Mouse (Mus musculus) erythroid progenitor cell, adult 5-6 weeks (primary cell): ENCODE measurements around the gene Olfr739. TPM values are rescaled to one million over a fixed set of nuclear protein-coding genes. Genes with fewer than 3 reads are reported as not detected.

ENCODE experiments used
- ATAC-seq: replicated peaks from 2 replicates; pipeline ENCODE4 v1.8.0; 2016; ENCODE audit warnings: moderate number of reproducible peaks, mild to moderate bottlenecking, moderate TSS enrichment, inconsistent platforms; ENCODE audit not compliant: poor library complexity, low FRiP score, severe bottlenecking
- total RNA-seq, 2 experiments: library from RNA; stranded (forward) in 1 of 2; stranded (reverse) in 1 of 2; fragments of 150-400 nt in 1 of 2; fragments of 186-747, 209-891 nt in 1 of 2; gene quantifications; 2 replicates each; pipeline versions ENCODE4 v1.2.3 to v1.2.4; 2015 to 2017; ENCODE audit warnings: low replicate concordance in 2 of 2

Gene Olfr739
- not detected in 2 replicates for total RNA-seq (2015; ENCODE audit: low replicate concordance)
- total RNA-seq (2017; ENCODE audit: low replicate concordance) = not detected in 2 replicates

GRCm38 (mm10) chr14:50418326-50418725 is at the start of gene Olfr739:
Gene Olfr739, plus strand, starts transcription at chr14:50418626.
- no peak for ATAC-seq

DNA sequence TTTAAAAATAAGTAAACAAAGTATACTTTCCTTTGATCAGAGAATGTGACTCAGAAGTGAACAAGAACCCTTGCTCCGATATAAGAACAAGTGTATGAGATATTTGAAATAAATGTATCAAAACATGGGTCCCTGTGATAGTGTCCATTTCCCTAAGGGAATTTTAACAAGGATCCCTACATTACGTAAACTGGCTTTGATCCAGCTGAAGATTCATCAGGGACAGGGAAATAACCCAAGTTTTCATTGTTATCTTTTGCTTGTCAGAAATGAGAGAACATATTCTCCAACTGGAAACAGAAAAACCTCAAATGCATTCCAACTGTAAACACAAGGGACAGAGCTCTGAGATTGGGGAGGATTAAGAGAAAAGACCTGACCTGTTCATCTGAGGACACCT is 37.6 kb upstream of the Olfr739 start, which contains the start of gene Olfr736:
Gene Olfr736, plus strand, starts transcription at position 301 of the 400 bp plus-strand sequence.
- no peak for ATAC-seq

- ATAC-seq = no peak
These were observed 11.2 kb upstream of the Olfr739 start, which contains the start of gene Olfr738 for GRCm38 (mm10) chr14:50407268-50407667. Gene Olfr738, plus strand, starts transcription at chr14:50407568.

DNA sequence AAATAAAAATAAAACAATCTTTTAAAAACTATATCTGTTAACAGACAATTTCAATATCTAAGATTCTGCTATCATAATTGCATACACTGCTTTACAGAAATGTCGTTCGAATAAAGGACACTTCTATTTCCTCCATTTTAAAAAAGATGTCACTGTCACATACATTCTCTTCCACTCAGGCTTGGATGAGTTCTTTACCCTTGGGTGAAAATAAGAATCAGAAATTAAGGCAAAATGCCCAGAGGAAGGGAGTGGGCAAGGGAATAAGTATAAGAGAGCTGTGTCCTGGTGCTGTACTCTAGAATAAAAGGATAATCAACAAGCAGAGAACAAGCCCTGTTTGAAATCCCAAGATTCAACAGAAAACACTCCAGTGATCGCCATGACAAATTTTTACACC is 26.8 kb downstream of the Olfr739 start, which contains the start of gene Olfr740:
Gene Olfr740, plus strand, starts transcription at position 301 of the 400 bp plus-strand sequence.
- ATAC-seq = no peak

DNA sequence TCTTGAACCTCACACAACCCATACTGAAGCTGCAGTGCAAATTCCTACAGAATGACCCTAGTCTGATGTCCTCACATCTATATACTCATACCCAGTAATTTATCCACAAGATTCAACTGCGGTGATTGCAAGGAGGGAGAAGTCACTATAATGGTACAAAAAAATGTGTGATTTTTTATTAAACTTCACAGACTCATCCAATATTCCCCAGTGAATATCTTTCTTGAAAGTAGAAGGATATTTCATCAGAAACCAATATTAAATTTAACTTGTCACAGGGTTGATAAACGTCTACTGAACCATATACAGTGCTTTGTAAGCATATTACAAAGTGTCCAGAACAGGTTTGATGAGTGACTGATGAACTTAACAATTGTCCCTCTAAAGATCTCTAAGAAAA is 54.0 kb downstream of the Olfr739 start, which contains the start of gene Olfr741:
Gene Olfr741, plus strand, starts transcription at position 301 of the 400 bp plus-strand sequence.
- no peak for ATAC-seq

Other genes starting within 250 kb of the Olfr739 start
- gene Olfr730, start 230.4 kb upstream of the Olfr739 start, total RNA-seq (2015; ENCODE audit: low replicate concordance) = not detected in 2 replicates
- not detected in 2 replicates for gene Olfr730, start 230.4 kb upstream of the Olfr739 start, total RNA-seq (2017; ENCODE audit: low replicate concordance)
- gene Olfr731, start 176.8 kb upstream of the Olfr739 start, total RNA-seq (2015; ENCODE audit: low replicate concordance) = not detected in 2 replicates
- gene Olfr731, start 176.8 kb upstream of the Olfr739 start, total RNA-seq (2017; ENCODE audit: low replicate concordance) = not detected in 2 replicates
- not detected in 2 replicates for gene Olfr732, start 134.4 kb upstream of the Olfr739 start, total RNA-seq (2015; ENCODE audit: low replicate concordance)
- gene Olfr732, start 134.4 kb upstream of the Olfr739 start, total RNA-seq (2017; ENCODE audit: low replicate concordance) = not detected in 2 replicates
- not detected in 2 replicates for gene Olfr733, start 117.1 kb upstream of the Olfr739 start, total RNA-seq (2015; ENCODE audit: low replicate concordance)
- gene Olfr733, start 117.1 kb upstream of the Olfr739 start, total RNA-seq (2017; ENCODE audit: low replicate concordance) = 0.26 TPM in 1 of 2 replicates, not detected in the other
- not detected in 2 replicates for gene Olfr734, start 91.9 kb upstream of the Olfr739 start, total RNA-seq (2015; ENCODE audit: low replicate concordance)
- gene Olfr734, start 91.9 kb upstream of the Olfr739 start, total RNA-seq (2017; ENCODE audit: low replicate concordance) = not detected in 2 replicates
- not detected in 2 replicates for gene Olfr735, start 69.8 kb upstream of the Olfr739 start, total RNA-seq (2015; ENCODE audit: low replicate concordance)
- gene Olfr735, start 69.8 kb upstream of the Olfr739 start, total RNA-seq (2017; ENCODE audit: low replicate concordance) = not detected in 2 replicates
- gene Tlr11, start 60.7 kb upstream of the Olfr739 start, total RNA-seq (2015; ENCODE audit: low replicate concordance) = not detected in 2 replicates
- gene Tlr11, start 60.7 kb upstream of the Olfr739 start, total RNA-seq (2017; ENCODE audit: low replicate concordance) = not detected in 2 replicates
- gene Olfr736, start 37.5 kb upstream of the Olfr739 start, total RNA-seq (2015; ENCODE audit: low replicate concordance) = not detected in 2 replicates
- not detected in 2 replicates for gene Olfr736, start 37.5 kb upstream of the Olfr739 start, total RNA-seq (2017; ENCODE audit: low replicate concordance)
- gene Olfr738, start 11.1 kb upstream of the Olfr739 start, total RNA-seq (2015; ENCODE audit: low replicate concordance) = not detected in 2 replicates
- gene Olfr738, start 11.1 kb upstream of the Olfr739 start, total RNA-seq (2017; ENCODE audit: low replicate concordance) = not detected in 2 replicates
- not detected in 2 replicates for gene Olfr740, start 26.9 kb downstream of the Olfr739 start, total RNA-seq (2015; ENCODE audit: low replicate concordance)
- gene Olfr740, start 26.9 kb downstream of the Olfr739 start, total RNA-seq (2017; ENCODE audit: low replicate concordance) = not detected in 2 replicates
- not detected in 2 replicates for gene Olfr741, start 54.1 kb downstream of the Olfr739 start, total RNA-seq (2015; ENCODE audit: low replicate concordance)
- gene Olfr741, start 54.1 kb downstream of the Olfr739 start, total RNA-seq (2017; ENCODE audit: low replicate concordance) = not detected in 2 replicates
- not detected in 2 replicates for gene Olfr742, start 85.0 kb downstream of the Olfr739 start, total RNA-seq (2015; ENCODE audit: low replicate concordance)
- gene Olfr742, start 85.0 kb downstream of the Olfr739 start, total RNA-seq (2017; ENCODE audit: low replicate concordance) = not detected in 2 replicates
- not detected in 2 replicates for gene Olfr743, start 103.2 kb downstream of the Olfr739 start, total RNA-seq (2015; ENCODE audit: low replicate concordance)
- gene Olfr743, start 103.2 kb downstream of the Olfr739 start, total RNA-seq (2017; ENCODE audit: low replicate concordance) = not detected in 2 replicates
- gene Olfr744, start 196.3 kb downstream of the Olfr739 start, total RNA-seq (2015; ENCODE audit: low replicate concordance) = not detected in 2 replicates
- not detected in 2 replicates for gene Olfr744, start 196.3 kb downstream of the Olfr739 start, total RNA-seq (2017; ENCODE audit: low replicate concordance)
- not detected in 2 replicates for gene Olfr745, start 220.8 kb downstream of the Olfr739 start, total RNA-seq (2015; ENCODE audit: low replicate concordance)
- gene Olfr745, start 220.8 kb downstream of the Olfr739 start, total RNA-seq (2017; ENCODE audit: low replicate concordance) = not detected in 2 replicates
- not detected in 2 replicates for gene Olfr746, start 228.5 kb downstream of the Olfr739 start, total RNA-seq (2015; ENCODE audit: low replicate concordance)
- not detected in 2 replicates for gene Olfr746, start 228.5 kb downstream of the Olfr739 start, total RNA-seq (2017; ENCODE audit: low replicate concordance)